Mouse (Mus musculus): ENCODE measurements around the gene Scnn1g. TPM values are rescaled to one million over a fixed set of nuclear protein-coding genes. Genes with fewer than 3 reads are reported as not detected.

The Scnn1g gene
- polyA plus RNA-seq, 1 experiment from 2014 or later: 1.8 TPM

- Histone ChIP-seq H3K9me3 (replicated peaks; ENCODE audit: control insufficient read depth, low read length) (no peaks in the 10 kb centered on the region), H3K4me3 (replicated peaks; ENCODE audit: low read length) (no peak overlapping the region), H3K4me2 (ENCODE audit: low read depth, low read length) (0 out of 2 replicates have a peak overlapping the region, but pooled peaks have one; percentile 3), H3K36me3 (ENCODE audit: control insufficient read depth, insufficient read depth, low read length) (no peaks in the 10 kb centered on the region), H3K9ac (ENCODE audit: low read length) (no peak overlapping the region), H3K4me1 (ENCODE audit: control insufficient read depth, insufficient read depth, low read length) (no peaks in the 10 kb centered on the region), H3K27me3 (ENCODE audit: control insufficient read depth, insufficient read depth, low read length) (no peaks in the 10 kb centered on the region), H3K27ac (ENCODE audit: low read length) (no peak overlapping the region; the same call in 1 of the 2 replicates)
- 0 out of 2 replicates have a peak, but pooled peaks have one; percentile 21 for ATAC-seq (ENCODE audit: insufficient read depth, low FRiP score)
- WGBS: 43% methylated on average over 9 of the region's 9 CpGs
Measured at GRCm38 (mm10) chr7:121797781-121798180, 63.5 kb downstream of the Scnn1g start.

GRCm38 (mm10) chr7:121802471-121802870, 68.2 kb downstream of the Scnn1g start:
- 37% methylated on average over 2 of the region's 2 CpGs for WGBS
- no peak for ATAC-seq (ENCODE audit: insufficient read depth, low FRiP score)
- Histone ChIP-seq H3K4me2 (ENCODE audit: low read depth, low read length) (no peak overlapping the region), H3K36me3 (ENCODE audit: control insufficient read depth, insufficient read depth, low read length) (no peaks in the 10 kb centered on the region), H3K9ac (ENCODE audit: low read length) (no peak overlapping the region), H3K27me3 (ENCODE audit: control insufficient read depth, insufficient read depth, low read length) (no peaks in the 10 kb centered on the region), H3K4me1 (ENCODE audit: control insufficient read depth, insufficient read depth, low read length) (no peaks in the 10 kb centered on the region), H3K4me3 (replicated peaks; ENCODE audit: low read length) (no peak overlapping the region), H3K9me3 (replicated peaks; ENCODE audit: control insufficient read depth, low read length) (no peaks in the 10 kb centered on the region), H3K27ac (ENCODE audit: low read length) (no peak overlapping the region)

GRCm38 (mm10) chr7:121803011-121803410, 68.7 kb downstream of the Scnn1g start:
- H3K4me3 ChIP-seq (replicated peaks; ENCODE audit: low read length): no peak overlapping the region
- H3K4me2 ChIP-seq (ENCODE audit: low read depth, low read length): no peak overlapping the region
- no peak overlapping the region for H3K27ac ChIP-seq (ENCODE audit: low read length)
- H3K4me1 ChIP-seq (ENCODE audit: control insufficient read depth, insufficient read depth, low read length): no peaks in the 10 kb centered on the region
- H3K27me3 ChIP-seq (ENCODE audit: control insufficient read depth, insufficient read depth, low read length): no peaks in the 10 kb centered on the region
- no peak for ATAC-seq (ENCODE audit: insufficient read depth, low FRiP score)
- 86% methylated on average over 4 of the region's 4 CpGs for WGBS
- H3K36me3 ChIP-seq (ENCODE audit: control insufficient read depth, insufficient read depth, low read length): no peaks in the 10 kb centered on the region
- H3K9me3 ChIP-seq (replicated peaks; ENCODE audit: control insufficient read depth, low read length): no peaks in the 10 kb centered on the region
- no peak overlapping the region for H3K9ac ChIP-seq (ENCODE audit: low read length)

- H3K4me3 ChIP-seq (replicated peaks; ENCODE audit: low read length): no peak overlapping the region
- WGBS: 83% methylated on average over 3 of the region's 3 CpGs
- H3K9me3 ChIP-seq (replicated peaks; ENCODE audit: control insufficient read depth, low read length): no peaks in the 10 kb centered on the region
- H3K9ac ChIP-seq (ENCODE audit: low read length): no peak overlapping the region
- no peaks in the 10 kb centered on the region for H3K4me1 ChIP-seq (ENCODE audit: control insufficient read depth, insufficient read depth, low read length)
- no peaks in the 10 kb centered on the region for H3K27me3 ChIP-seq (ENCODE audit: control insufficient read depth, insufficient read depth, low read length)
- no peak for ATAC-seq (ENCODE audit: insufficient read depth, low FRiP score)
- no peak overlapping the region for H3K4me2 ChIP-seq (ENCODE audit: low read depth, low read length)
- H3K36me3 ChIP-seq (ENCODE audit: control insufficient read depth, insufficient read depth, low read length): no peaks in the 10 kb centered on the region
- H3K27ac ChIP-seq (ENCODE audit: low read length): no peak overlapping the region
Measured at GRCm38 (mm10) chr7:121805811-121806496, 71.7 kb downstream of the Scnn1g start.

GRCm38 (mm10) chr7:121807726-121808580, 73.7 kb downstream of the Scnn1g start:
- Histone ChIP-seq H3K27ac (ENCODE audit: low read length) (no peak overlapping the region), H3K4me2 (ENCODE audit: low read depth, low read length) (no peak overlapping the region), H3K27me3 (ENCODE audit: control insufficient read depth, insufficient read depth, low read length) (no peaks in the 10 kb centered on the region), H3K36me3 (ENCODE audit: control insufficient read depth, insufficient read depth, low read length) (no peaks in the 10 kb centered on the region), H3K9ac (ENCODE audit: low read length) (no peak overlapping the region), H3K4me3 (replicated peaks; ENCODE audit: low read length) (no peak overlapping the region), H3K4me1 (ENCODE audit: control insufficient read depth, insufficient read depth, low read length) (no peaks in the 10 kb centered on the region), H3K9me3 (replicated peaks; ENCODE audit: control insufficient read depth, low read length) (no peaks in the 10 kb centered on the region)
- 65% methylated on average over 15 of the region's 15 CpGs for WGBS
- ATAC-seq (ENCODE audit: insufficient read depth, low FRiP score): no peak

Other genes starting within 250 kb of the Scnn1g start
- gene Usp31, start 27.2 kb upstream of the Scnn1g start, polyA plus RNA-seq (2015; fragmentation: Nextera tagmentation; extraction: Ambion mirVana): 1.4 and 1.7 TPM in 2 replicates
- gene Scnn1b, start 130.6 kb downstream of the Scnn1g start, polyA plus RNA-seq (2015; fragmentation: Nextera tagmentation; extraction: Ambion mirVana): 0.81 and 1.3 TPM in 2 replicates
- 24.6 and 25.2 TPM in 2 replicates for gene Cog7, start 247.2 kb downstream of the Scnn1g start, polyA plus RNA-seq (2015; fragmentation: Nextera tagmentation; extraction: Ambion mirVana)

All from stomach, embryonic 16.5 days (tissue).